Mouse (Mus musculus) inflammation-experienced regulatory T-cells, adult 6 months (primary cell): Measurements from ENCODE around the gene Syt16. TPM values are rescaled to one million over a fixed set of nuclear protein-coding genes. Genes with fewer than 3 reads are reported as not detected.

Source experiments
- ATAC-seq: one replicate; pipeline ENCODE4 v1.8.0; 2017
- polyA plus RNA-seq, 3 experiments: library from polyadenylated mRNA; unstranded; fragments of 100-300 nt; shearing (Covaris generic); gene quantifications; one replicate each; pipeline ENCODE4 v1.2.1; 2017

Gene Syt16
- not detected for polyA plus RNA-seq

GRCm38 (mm10) chr12:73997297-73998127 is at the start of gene Syt16:
Gene Syt16, plus strand, starts transcription at chr12:73997661.
- no peak for ATAC-seq

GRCm38 (mm10) chr12:73948415-73948814 is 49.0 kb upstream of the Syt16 start:
- no peak for ATAC-seq

GRCm38 (mm10) chr12:73949318-73950058 is 48.0 kb upstream of the Syt16 start:
- no peak for ATAC-seq

- ATAC-seq: peak; percentile 63
Measured at GRCm38 (mm10) chr12:73952879-73953278, 44.6 kb upstream of the Syt16 start.

- peak; percentile 53 for ATAC-seq
Measured at GRCm38 (mm10) chr12:73953420-73954186, 43.9 kb upstream of the Syt16 start.

GRCm38 (mm10) chr12:73954785-73955184 is 42.7 kb upstream of the Syt16 start:
- ATAC-seq: no peak

- ATAC-seq: no peak
Measured at GRCm38 (mm10) chr12:73957676-73958075, 39.8 kb upstream of the Syt16 start.

- ATAC-seq: no peak
Measured at GRCm38 (mm10) chr12:73958830-73959229, 38.6 kb upstream of the Syt16 start.

- peak; percentile 98 for ATAC-seq
Measured at GRCm38 (mm10) chr12:73964291-73965281, 32.9 kb upstream of the Syt16 start, which contains the start of gene Snapc1. Gene Snapc1, plus strand, starts transcription at chr12:73964481.

GRCm38 (mm10) chr12:73969142-73969541 is 28.3 kb upstream of the Syt16 start:
- ATAC-seq: no peak

GRCm38 (mm10) chr12:73974584-73974983 is 22.9 kb upstream of the Syt16 start:
- no peak for ATAC-seq

- no peak for ATAC-seq
Measured at GRCm38 (mm10) chr12:73978144-73978543, 19.3 kb upstream of the Syt16 start.

GRCm38 (mm10) chr12:73979667-73980066 is 17.8 kb upstream of the Syt16 start:
- ATAC-seq: no peak

GRCm38 (mm10) chr12:73982533-73982932 is 14.9 kb upstream of the Syt16 start:
- no peak for ATAC-seq

GRCm38 (mm10) chr12:73986299-73986698 is 11.2 kb upstream of the Syt16 start:
- ATAC-seq: no peak

GRCm38 (mm10) chr12:73988393-73989008 is 9.0 kb upstream of the Syt16 start:
- ATAC-seq: no peak

- ATAC-seq: peak; percentile 83
Measured at GRCm38 (mm10) chr12:73989594-73989993, 7.9 kb upstream of the Syt16 start.

GRCm38 (mm10) chr12:73996906-73997296 is 560 bp upstream of the Syt16 start:
- no peak for ATAC-seq

GRCm38 (mm10) chr12:73998128-73998456 is 631 bp downstream of the Syt16 start:
- ATAC-seq: no peak

- no peak for ATAC-seq
Measured at GRCm38 (mm10) chr12:74002449-74002848, 5.0 kb downstream of the Syt16 start.

- ATAC-seq: peak; percentile 54
Measured at GRCm38 (mm10) chr12:74009448-74009911, 12.0 kb downstream of the Syt16 start.
